Mouse (Mus musculus) heart, postnatal 0 days (tissue): ENCODE data around the gene Fancd2. TPM values are rescaled to one million over a fixed set of nuclear protein-coding genes. Genes with fewer than 3 reads are reported as not detected.

Experiments
- ATAC-seq: fragments of 200-750 bp; cut with Nextera tagmentation; 2 replicates; pipeline ENCODE4 v1.8.0; 2017; ENCODE audit warnings: low read depth, moderate number of reproducible peaks, moderate library complexity; ENCODE audit not compliant: insufficient read depth
- DNase-seq: peaks from one replicate; pipeline ENCODE4 v3.0.0-alpha.2; 2016; ENCODE audit warnings: low spot score
- H3K27ac ChIP-seq: fragments of 300-500 bp; sonication (generic); 2 replicates; pipeline ENCODE4 v1.5.1; 2014; ENCODE audit warnings: low read depth, mild to moderate bottlenecking
- H3K27me3 ChIP-seq: fragments of 300-500 bp; sonication (generic); 2 replicates; pipeline ENCODE4 v1.6.1; 2014; ENCODE audit warnings: low read length, mixed read lengths; ENCODE audit not compliant: control insufficient read depth, insufficient read depth
- H3K36me3 ChIP-seq: fragments of 300-500 bp; sonication (generic); replicated peaks from 2 replicates; pipeline ENCODE4 v1.6.1; 2014; ENCODE audit warnings: low read length, mixed read lengths; ENCODE audit not compliant: control insufficient read depth, insufficient read depth
- H3K4me1 ChIP-seq: fragments of 300-500 bp; sonication (generic); 2 replicates; pipeline ENCODE4 v1.6.1; 2014; ENCODE audit warnings: antibody characterized with exemption; ENCODE audit not compliant: control insufficient read depth, insufficient read depth
- H3K4me2 ChIP-seq: fragments of 300-500 bp; sonication (generic); 2 replicates; pipeline ENCODE4 v1.6.1; 2014; ENCODE audit warnings: low read depth, mild to moderate bottlenecking, low read length, moderate library complexity
- H3K4me3 ChIP-seq: fragments of 300-500 bp; sonication (generic); 2 replicates; pipeline ENCODE4 v1.5.1; 2014; ENCODE audit warnings: low read depth, low read length
- H3K9ac ChIP-seq: fragments of 300-500 bp; sonication (generic); replicated peaks from 2 replicates; pipeline ENCODE4 v1.6.1; 2014; ENCODE audit warnings: low read depth, low read length, mixed read lengths
- H3K9me3 ChIP-seq: fragments of 300-500 bp; sonication (generic); replicated peaks from 2 replicates; pipeline ENCODE4 v1.6.1; 2016; ENCODE audit warnings: low read length; ENCODE audit not compliant: control insufficient read depth
- CTCF ChIP-seq: IDR thresholded peaks from 2 replicates; pipeline ENCODE4 v1.5.1; 2016; ENCODE audit warnings: antibody characterized with exemption, control low read depth, low read depth
- EP300 ChIP-seq: IDR thresholded peaks from 2 replicates; pipeline ENCODE4 v1.6.1; 2016; ENCODE audit warnings: antibody characterized with exemption, low read depth
- WGBS: fragments of 180-500 bp; shearing (Covaris S2); extraction: QIAGEN DNeasy Blood & Tissue Kit; methylation state at CpG from one replicate; pipeline ENCODE4 v1.1.7; 2014; 5-methylcytosine and 5-hydroxymethylcytosine counted together
- polyA plus RNA-seq: library from polyadenylated mRNA; unstranded; fragments of >200 nt; fragmentation: Nextera tagmentation; extraction: Ambion mirVana; gene quantifications from 2 replicates; pipeline ENCODE4 v1.2.1, GENCODE M21; 2015
- total RNA-seq: library from RNA; depleted of rRNA; stranded (reverse); fragments of >200 nt; gene quantifications from 2 replicates; pipeline ENCODE4 v1.2.3, GENCODE M21; 2014; ENCODE audit warnings: low replicate concordance

Fancd2 gene
- total and polyA plus RNA-seq, 2 experiments from 2014 or later, result 1.9 to 9.0 TPM

DNA sequence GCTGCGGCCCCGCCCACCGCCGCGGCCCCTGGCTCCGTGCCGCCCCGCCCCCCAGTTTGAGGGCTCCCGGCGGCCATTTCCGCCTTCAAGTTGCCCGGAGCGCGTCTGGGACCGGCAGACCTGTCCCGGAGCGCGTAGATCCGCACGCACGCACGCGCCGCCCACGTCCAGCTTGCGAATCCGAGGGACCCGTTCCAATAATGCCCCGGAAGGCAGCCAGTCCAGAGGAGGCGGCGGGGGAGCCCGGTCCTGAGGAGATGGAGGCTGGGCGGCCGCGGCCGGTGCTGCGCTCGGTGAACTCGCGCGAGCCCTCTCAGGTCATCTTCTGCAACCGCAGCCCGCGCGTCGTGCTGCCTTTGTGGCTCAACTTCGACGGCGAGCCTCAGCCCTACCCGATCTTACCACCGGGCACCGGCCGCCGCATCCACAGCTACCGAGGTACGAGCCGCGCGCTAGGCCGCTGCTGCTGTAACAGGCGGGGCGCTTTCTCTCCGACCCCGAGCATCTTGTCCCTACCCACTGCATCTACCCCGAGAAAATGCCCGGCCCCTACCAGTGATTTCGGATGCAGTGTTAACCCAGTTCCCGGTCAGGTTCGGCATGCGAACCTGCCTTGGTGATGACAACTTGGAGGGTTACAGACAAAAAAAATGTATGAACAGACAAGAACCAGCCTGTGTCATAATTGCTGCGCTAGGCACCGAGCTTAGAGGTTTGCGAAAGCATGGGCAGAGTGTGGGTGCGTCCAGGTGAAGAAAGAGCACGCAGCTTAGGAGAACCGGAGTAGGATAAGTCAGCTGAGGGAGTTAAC is 92.7 kb downstream of the Fancd2 start, which contains the start of gene Vhl:
TSS of gene Vhl (plus strand) at position 19 of the 811 bp plus-strand sequence.
- Histone ChIP-seq H3K4me3 (peak within 1 kb of the TSS; percentile 83), H3K9ac (peak within 1 kb of the TSS; percentile 73), H3K4me1 (peaks cover 12% of the 10 kb centered on the region), H3K27me3 (no peaks in the 10 kb centered on the region), H3K36me3 (peaks cover 10% of the 10 kb centered on the region), H3K4me2 (peak within 1 kb of the TSS; percentile 93), H3K27ac (peak within 1 kb of the TSS; percentile 93), H3K9me3 (no peaks in the 10 kb centered on the region)
- peak; percentile 77 for DNase-seq
- TF ChIP-seq CTCF, result no peak; the same call in 1 of the 2 replicates
- TF ChIP-seq EP300, result no peak
- peak; percentile 88 for ATAC-seq
- under 1% methylated on average over 53 of the region's 76 CpGs for WGBS

GRCm38 (mm10) chr6:113624989-113625770 is 93.7 kb downstream of the Fancd2 start:
- Histone ChIP-seq H3K27me3 (no peaks in the 10 kb centered on the region), H3K36me3 (peaks cover 20% of the 10 kb centered on the region), H3K9me3 (no peaks in the 10 kb centered on the region), H3K27ac (0 out of 2 replicates have a peak overlapping the region, but pooled peaks have one; percentile 93), H3K4me2 (peak overlapping the region; percentile 93), H3K9ac (peak overlapping the region; percentile 73), H3K4me3 (peak overlapping the region; percentile 83), H3K4me1 (peaks cover 12% of the 10 kb centered on the region)
- TF ChIP-seq CTCF (no peak), EP300 (no peak)
- DNase-seq (no peak), ATAC-seq (no peak)
- 60% methylated on average over 5 of the region's 5 CpGs for WGBS

DNA sequence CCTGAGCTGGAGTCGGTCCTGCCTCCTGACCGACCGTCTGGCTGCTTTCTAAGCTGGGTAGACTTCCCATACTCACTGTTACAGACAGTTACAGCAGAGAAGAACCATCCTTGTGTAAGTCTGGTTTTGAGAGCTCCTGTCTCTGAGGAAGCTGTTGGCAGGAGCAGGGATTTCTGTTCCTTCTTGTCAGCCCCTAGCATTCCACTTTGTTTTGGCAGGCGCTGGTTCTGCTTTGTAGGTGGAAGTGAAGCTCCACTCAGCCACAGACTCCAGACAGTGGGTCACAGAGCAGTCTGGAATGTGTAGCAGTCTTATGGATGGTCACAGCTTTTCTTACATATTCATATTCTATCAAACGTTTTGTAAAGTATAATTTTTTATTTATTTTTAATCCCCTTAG is 98.8 kb downstream of the Fancd2 start:
- H3K36me3 ChIP-seq, result peaks cover 47% of the 10 kb centered on the region
- H3K4me2 ChIP-seq, result no peak overlapping the region
- H3K27ac ChIP-seq, result no peak overlapping the region
- peaks cover under 1% of the 10 kb centered on the region; the same call in 1 of the 2 replicates for H3K4me1 ChIP-seq
- WGBS, result 69% methylated on average over 5 of the region's 5 CpGs
- no peak overlapping the region for H3K9ac ChIP-seq
- TF ChIP-seq EP300, result no peak
- TF ChIP-seq CTCF, result no peak
- no peaks in the 10 kb centered on the region for H3K27me3 ChIP-seq
- H3K4me3 ChIP-seq, result no peak overlapping the region
- DNase-seq (no peak), ATAC-seq (no peak)
- H3K9me3 ChIP-seq, result no peaks in the 10 kb centered on the region

DNA sequence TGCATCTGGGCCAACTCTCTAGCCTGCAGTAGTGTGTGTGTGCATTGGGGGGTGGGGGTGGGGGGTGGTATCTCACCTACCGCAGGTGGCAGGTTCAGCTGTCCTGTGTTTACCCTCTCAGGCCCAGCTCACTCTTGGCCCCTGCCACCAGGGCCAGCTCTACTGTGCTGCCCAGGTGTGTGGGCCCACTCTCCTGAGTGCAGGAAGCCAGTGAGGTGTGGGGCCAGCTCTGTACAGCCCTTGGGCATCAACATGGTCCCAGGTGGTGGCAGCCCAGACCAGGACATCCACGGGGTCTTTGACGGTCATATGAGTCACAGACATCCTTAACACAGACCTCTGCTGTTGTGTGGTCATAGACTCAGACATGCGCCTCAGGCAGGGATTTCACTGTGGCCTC is 101.4 kb downstream of the Fancd2 start:
- WGBS, result 88% methylated on average over 4 of the region's 4 CpGs
- no peaks in the 10 kb centered on the region for H3K27me3 ChIP-seq
- H3K4me2 ChIP-seq, result no peak overlapping the region
- no peak overlapping the region for H3K27ac ChIP-seq
- H3K36me3 ChIP-seq, result peaks cover 43% of the 10 kb centered on the region
- no peaks in the 10 kb centered on the region for H3K9me3 ChIP-seq
- no peak overlapping the region for H3K9ac ChIP-seq
- no peaks in the 10 kb centered on the region for H3K4me1 ChIP-seq
- no peak for DNase-seq
- no peak for ATAC-seq
- H3K4me3 ChIP-seq, result no peak overlapping the region
- TF ChIP-seq EP300 (no peak), CTCF (no peak)

GRCm38 (mm10) chr6:113638302-113639040 is 107.0 kb downstream of the Fancd2 start, which contains the start of gene Irak2:
Gene Irak2, plus strand, starts transcription at chr6:113638467.
- Histone ChIP-seq H3K4me2 (peak within 1 kb of the TSS; percentile 82), H3K9me3 (no peaks in the 10 kb centered on the region), H3K36me3 (no peaks in the 10 kb centered on the region), H3K4me1 (no peaks in the 10 kb centered on the region), H3K27ac (peak within 1 kb of the TSS; percentile 46), H3K27me3 (no peaks in the 10 kb centered on the region), H3K9ac (peak within 1 kb of the TSS; percentile 50), H3K4me3 (peak within 1 kb of the TSS; percentile 62)
- 8% methylated on average over 37 of the region's 37 CpGs for WGBS
- ATAC-seq, result peak; percentile 97
- no peak for TF ChIP-seq EP300
- TF ChIP-seq CTCF, result peak; percentile 99
- DNase-seq, result peak; percentile 92
